Mouse (Mus musculus) right cerebral cortex, adult 2 months (tissue): Measurements from ENCODE around the gene Stk32c.
A peak's percentile ranks its signal among the peaks of the same experiment; 100 is the strongest.

Source experiments
- DNase-seq, 2 experiments: peaks; one replicate each; pipeline ENCODE4 v3.0.0; 2021 to 2022; ENCODE audit warnings: low spot score in 2 of 2

Stk32c gene

GRCm38 (mm10) chr7:139212754-139213745 lies at the start of gene Stk32c, which contains the start of gene Lrrc27:
Gene Stk32c, minus strand, starts transcription at chr7:139213307.
Gene Lrrc27, plus strand, starts transcription at chr7:139212988.
- peak; percentile 99 for DNase-seq

GRCm38 (mm10) chr7:139257752-139258542 lies 44.8 kb upstream of the Stk32c start:
- no peak for DNase-seq

GRCm38 (mm10) chr7:139254626-139255025 lies 41.5 kb upstream of the Stk32c start:
- DNase-seq: no peak

- DNase-seq: no peak
These were observed 40.4 kb upstream of the Stk32c start for GRCm38 (mm10) chr7:139253462-139253861.

GRCm38 (mm10) chr7:139252986-139253385 lies 39.9 kb upstream of the Stk32c start:
- DNase-seq: no peak

GRCm38 (mm10) chr7:139252566-139252965 lies 39.5 kb upstream of the Stk32c start:
- no peak for DNase-seq

GRCm38 (mm10) chr7:139251881-139252301 lies 38.8 kb upstream of the Stk32c start:
- DNase-seq: no peak

GRCm38 (mm10) chr7:139249406-139250210 lies 36.5 kb upstream of the Stk32c start:
- DNase-seq: no peak

- DNase-seq: no peak
These were observed 35.7 kb upstream of the Stk32c start for GRCm38 (mm10) chr7:139248615-139249405.

GRCm38 (mm10) chr7:139247881-139248614 lies 34.9 kb upstream of the Stk32c start, which contains the start of gene Pwwp2b:
Gene Pwwp2b, plus strand, starts transcription at chr7:139248482.
- DNase-seq: peak; percentile 47 to 65

- peak; percentile 66 to 78 for DNase-seq
These were observed 34.1 kb upstream of the Stk32c start for GRCm38 (mm10) chr7:139246931-139247880.

GRCm38 (mm10) chr7:139246086-139246485 lies 33.0 kb upstream of the Stk32c start:
- DNase-seq: no peak

- DNase-seq: no peak
These were observed 26.3 kb upstream of the Stk32c start for GRCm38 (mm10) chr7:139239432-139239831.

- no peak for DNase-seq
These were observed 22.7 kb upstream of the Stk32c start for GRCm38 (mm10) chr7:139235651-139236358.

GRCm38 (mm10) chr7:139234426-139235188 lies 21.5 kb upstream of the Stk32c start:
- no peak for DNase-seq

- DNase-seq: peak; percentile 88 to 92
These were observed 20.6 kb upstream of the Stk32c start for GRCm38 (mm10) chr7:139233714-139234113.

GRCm38 (mm10) chr7:139230241-139230640 lies 17.1 kb upstream of the Stk32c start:
- no peak for DNase-seq
